Mouse (Mus musculus) testis, postnatal 14 days (tissue): ENCODE results near the gene Cd36.

Experiments used
- DNase-seq: peaks from one replicate; pipeline ENCODE4 v3.0.0; 2021; ENCODE audit warnings: low spot score

The Cd36 gene

DNA sequence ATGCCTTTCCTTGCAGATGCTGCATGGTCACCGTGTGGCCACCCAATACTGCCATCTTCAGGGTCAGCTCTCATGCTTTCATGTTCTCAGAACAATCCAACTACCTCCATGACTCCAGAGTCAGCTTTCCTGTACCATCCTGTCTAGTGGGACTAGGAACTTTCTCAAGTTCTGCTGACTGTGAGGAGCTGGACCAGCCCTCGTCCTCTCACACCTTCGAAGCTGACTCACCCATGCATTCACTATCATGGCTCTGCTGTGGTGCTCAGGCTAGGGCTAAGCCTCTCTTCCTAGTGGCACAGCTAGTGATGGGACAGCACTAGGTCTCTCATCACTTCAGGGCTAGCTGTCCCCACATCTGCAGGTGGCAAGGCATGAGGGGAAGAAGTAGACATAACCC, 30.7 kb downstream of the Cd36 start:
- DNase-seq = no peak

DNA sequence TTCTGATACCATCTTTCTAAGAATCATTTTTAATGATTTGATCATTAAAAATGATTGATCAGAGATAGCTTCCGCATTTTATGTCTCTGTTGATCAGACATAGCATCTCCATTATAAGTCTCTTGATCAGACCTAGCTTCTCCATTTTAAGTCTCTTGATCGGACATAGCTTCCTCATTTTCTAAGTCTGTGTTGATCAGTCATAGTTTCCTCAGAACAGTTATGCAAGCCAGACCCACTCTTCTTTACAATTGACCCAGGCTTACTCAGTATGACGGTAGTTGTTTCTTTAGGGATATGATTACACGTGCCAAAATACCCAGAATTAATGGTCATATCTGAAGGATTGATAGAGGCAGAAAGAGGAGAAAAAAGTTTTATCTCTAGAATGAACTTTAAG, 31.3 kb downstream of the Cd36 start:
- no peak for DNase-seq

DNA sequence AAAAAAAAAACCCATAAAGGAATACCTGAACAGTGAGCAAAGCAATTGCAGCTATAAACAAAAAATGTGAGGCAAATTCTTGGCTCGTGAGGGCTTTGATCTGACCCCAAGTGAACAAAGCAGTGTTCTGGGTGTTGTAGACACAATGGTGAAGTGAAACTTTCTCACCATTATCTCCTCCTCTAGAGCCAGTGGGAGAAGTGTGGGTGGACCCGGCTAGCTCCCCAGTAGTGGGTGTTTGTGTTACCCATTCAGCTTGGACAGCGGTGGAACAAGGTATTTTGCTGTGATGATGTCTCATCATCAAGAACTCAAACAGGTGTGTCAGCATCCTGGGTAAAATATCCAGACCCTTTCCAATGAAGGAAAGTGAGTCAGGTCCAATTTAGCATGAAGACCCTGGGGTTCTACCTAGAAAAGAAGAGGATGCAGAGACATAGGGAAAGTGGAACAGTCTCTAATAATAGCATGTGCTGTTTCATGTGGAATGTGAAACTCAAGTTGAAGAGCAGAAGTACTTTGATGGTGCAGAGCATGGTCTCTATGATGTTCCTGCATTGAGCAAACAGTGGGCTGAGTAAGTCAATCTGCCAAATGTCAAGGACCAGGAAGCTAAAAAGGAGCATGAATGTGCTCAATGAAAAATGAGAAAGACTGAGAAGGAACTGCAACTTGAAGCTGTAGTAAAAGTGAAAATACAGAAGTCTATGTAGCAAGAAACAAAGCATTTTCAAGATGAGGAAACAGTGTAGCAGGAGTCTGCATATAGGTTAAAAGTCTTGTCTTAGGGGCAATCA, 34.3 kb downstream of the Cd36 start:
- no peak for DNase-seq

DNA sequence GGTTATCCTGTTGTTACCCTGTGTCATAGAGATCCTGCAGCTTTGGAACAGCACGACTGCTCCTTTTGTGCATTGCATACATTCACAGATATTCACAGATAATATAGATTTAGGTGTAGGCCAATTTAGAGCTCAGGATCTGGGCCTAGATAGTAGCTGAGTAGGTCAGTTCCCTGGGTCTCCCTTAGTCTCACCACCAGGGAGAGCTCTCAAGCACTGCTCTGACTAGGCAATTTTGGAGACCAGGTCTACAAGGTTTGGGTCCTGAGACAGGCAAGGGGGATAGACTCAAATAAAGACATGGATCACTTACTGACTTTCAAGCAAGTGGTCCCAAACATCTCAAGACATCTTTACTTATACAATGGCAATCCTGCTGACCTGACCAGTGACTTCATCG, 38.0 kb downstream of the Cd36 start:
- DNase-seq = no peak

DNA sequence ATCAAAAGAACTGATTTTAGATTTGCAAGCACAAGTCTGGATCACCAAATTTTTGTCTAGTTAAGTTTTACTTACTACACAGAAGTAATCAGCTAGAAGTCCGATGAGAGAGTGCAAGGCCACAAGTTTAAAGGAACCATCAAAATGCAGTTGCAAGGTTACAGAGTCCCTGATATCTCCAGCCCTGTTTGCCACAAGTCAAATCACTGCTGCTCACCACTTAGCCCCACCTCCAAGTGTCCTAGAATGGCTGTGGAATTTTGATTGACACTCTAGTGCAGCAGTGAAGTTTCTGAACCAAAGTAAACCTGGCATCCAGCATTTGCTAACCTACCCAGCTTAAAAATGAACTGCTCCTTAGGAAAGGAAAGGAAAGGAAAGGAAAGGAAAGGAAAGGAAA, 39.0 kb downstream of the Cd36 start:
- no peak for DNase-seq

DNA sequence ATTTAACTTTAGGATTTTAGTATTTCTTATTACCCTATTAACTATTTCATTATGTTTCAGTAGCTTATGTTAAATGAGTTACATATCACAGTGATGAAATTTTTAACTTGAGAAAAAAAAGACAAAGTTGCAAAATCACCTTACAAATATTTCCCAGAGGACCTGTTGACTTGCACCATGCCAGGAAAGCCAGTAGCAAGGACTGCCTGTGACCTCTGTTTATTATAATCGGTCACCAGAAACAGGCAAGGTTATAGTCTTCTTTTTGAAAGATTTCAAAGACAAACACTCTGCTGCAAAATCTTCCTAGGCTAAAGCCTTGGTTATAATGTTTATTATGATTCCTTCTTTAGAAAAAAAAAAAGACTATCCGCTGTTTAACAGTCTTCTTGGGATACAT, 39.9 kb downstream of the Cd36 start:
- DNase-seq = no peak

DNA sequence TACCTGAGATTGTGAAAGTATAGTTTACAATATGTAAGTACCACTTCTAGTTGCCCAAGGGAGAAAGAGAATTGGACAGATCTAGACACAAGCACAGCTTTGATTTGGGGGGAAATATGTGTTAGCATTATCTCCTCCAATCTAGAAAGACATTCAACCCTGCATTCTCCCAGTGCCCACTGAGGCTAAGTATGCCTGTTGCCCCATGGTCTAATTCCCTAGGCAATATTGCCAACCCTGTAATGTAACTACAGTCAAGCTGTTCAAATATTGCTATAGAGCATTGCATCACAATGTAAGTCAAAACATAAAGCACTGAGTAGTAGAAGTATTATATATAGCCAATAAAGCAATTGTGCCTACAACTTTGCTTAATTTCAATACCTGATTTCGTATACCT, 40.3 kb downstream of the Cd36 start:
- DNase-seq = no peak

DNA sequence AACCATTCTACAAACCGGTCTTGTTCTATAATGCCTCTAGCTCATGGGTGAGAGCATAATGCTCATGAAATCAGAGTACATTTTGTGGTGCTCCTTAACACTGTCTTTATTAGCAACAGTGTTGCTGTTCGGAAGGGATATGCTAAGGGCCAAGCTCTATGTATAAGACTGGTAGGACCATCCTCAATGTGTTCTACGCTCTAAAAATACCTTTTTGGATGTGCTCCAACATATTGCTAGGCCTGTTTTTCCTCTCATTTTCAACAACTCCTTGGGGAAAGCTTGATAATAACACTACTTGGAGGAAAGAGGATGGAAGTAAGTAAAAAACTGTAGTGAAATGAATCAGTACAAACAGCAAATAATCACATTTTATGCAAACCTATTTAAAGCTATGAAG, 44.7 kb downstream of the Cd36 start:
- no peak for DNase-seq

DNA sequence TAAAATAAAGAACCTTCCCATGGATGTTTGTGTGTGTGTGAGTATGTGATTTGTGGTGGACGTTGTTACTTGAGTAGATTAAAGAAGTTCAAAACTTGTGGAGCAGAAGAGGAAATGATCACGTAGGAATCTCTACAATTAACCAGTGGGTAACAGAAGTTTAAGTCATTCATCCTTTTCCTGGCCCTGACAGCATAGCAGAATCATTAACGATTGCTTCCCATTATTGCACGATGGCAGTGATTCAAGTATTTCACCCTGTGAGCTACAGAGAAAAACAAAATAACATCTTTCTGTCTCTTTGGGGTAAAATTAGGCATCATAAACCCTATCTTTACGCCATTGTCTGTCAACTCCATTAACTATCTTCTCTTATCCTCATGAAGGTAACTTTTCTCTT, 45.3 kb downstream of the Cd36 start:
- no peak for DNase-seq

DNA sequence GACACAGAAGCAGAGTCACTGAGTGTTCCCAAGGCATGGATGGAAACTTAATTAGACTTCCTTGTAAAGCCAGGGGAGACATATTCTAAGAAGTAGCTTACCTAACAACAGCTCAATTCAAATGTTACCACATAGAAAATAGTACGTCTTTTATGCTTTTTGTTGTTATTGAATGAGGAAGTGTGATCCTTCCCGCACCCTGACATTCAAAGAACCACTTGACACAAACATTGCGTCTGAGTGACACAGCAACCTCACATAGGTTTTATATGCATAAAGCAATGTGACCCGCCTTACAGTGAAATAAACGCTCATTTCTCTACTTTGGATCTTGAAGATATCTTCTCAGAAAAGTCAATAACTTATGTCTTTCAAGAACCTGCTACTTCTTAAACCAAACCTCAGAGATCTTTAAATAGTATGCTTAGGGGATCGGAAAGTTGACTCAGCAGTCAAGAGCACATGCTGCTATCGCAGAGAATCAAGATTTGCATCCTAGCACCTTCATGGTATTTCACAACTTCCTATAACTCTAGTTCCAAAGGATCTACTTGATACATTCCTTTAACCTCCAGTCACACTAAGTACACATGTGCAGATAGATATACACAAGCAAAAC, 46.4 kb downstream of the Cd36 start:
- no peak for DNase-seq

DNA sequence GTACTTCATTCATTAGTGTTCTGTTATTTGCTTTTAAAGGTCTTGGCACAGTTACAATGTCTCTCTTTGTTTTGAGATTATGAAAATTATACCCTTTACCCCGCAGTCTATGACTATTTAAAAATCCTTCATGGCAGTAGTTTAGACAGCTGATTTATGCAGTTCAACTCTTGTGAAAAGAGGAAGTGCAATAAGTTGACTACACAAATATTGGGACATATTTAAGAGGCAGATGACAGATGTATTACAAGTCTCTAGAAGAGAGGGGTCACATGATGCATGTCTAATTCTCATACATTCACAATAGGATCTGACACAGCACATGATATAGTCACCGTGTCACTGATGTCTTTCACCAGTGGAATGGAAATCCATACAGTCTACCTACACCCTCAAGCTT, 49.1 kb downstream of the Cd36 start:
- DNase-seq = no peak

DNA sequence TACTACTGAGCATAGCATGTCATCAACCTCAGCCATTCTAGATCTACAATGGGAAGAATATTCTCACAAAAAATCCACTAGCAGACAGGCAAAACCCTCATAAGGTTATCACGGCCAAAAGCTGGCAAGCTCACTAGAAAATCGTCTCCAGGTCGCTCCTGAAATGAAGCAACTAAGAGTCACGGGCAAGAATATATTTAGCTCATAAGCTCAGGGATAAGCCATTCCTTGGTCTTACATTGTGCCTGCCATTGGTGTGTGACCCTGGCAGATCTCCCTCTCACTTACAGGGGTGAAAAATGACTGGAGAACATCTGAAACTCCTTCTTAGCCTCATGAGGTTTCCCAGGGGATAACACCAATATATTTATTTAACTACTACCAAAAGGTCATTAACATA, 52.2 kb downstream of the Cd36 start:
- DNase-seq = no peak

DNA sequence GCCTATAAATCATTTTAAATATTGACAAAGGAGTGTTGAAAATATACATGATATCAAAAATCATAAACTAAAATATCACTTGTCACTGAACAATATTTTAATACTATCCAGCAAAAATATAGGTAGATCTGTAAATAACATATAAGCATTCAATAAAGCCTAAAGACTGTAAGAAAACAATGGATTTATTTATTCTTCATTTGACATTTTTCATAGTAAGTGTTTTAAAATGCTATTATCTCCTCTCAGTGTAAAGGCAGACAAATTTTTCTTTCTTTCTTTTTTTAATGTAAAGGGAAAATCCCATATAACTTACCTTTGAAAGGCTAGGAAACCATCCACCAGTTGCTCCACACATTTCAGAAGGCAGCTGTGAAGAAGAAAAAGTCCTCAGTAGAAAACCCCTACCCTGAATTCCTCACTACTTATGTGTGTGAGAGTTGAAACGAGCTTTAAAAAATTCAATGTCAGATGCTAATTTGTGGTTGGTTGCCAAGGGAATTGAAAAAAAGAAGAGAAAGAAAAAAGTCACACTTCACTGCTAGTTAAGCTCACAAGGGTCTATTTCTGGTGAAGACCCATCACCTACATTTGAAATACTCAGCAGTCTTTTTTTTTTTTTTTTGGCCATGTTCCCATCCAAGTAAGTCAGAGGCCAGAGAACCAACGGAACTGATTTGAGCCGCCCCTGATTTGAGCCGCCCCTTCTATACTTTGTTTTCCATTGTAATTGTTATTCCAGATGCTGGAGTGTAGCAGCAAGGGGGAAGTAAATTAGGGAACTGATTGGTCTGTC, 53.1 kb downstream of the Cd36 start:
- DNase-seq = no peak

DNA sequence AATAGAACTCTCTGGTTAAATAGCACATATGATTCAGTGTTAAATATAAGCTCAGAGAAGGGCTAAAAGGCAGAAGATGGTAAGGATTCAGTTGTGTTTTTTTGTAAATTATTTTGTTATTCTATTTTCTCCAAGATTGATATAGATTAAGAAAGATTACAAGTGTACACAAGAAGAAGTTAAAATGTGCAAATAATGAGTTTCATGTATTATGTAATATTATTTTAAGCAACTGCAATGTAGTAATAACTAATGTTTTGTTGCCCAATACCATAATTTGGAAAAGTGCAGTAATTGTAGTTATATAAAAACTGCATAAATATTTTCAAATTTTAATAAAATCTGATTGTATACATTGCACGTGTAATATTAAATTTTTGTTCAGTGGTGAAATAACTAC, 54.8 kb downstream of the Cd36 start:
- no peak for DNase-seq

DNA sequence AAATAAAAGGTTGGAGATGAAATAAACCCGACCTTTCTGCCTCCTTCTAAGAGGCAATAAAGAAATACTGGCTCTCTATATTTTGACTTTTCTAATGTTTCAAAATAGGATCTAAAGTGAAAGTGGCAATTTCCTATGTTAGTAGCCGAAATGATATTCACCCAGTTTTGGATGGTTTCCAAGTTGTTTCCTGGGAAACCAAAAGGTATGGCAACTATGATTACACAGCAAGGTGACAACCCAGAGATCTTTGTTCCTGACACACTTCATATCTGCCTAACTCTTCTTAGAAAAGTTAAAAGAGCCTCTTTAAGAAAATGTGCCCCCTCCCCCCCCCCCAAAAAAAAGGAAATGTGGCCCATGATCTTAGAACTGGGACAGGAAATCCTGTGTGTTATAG, 58.1 kb downstream of the Cd36 start:
- DNase-seq = no peak

DNA sequence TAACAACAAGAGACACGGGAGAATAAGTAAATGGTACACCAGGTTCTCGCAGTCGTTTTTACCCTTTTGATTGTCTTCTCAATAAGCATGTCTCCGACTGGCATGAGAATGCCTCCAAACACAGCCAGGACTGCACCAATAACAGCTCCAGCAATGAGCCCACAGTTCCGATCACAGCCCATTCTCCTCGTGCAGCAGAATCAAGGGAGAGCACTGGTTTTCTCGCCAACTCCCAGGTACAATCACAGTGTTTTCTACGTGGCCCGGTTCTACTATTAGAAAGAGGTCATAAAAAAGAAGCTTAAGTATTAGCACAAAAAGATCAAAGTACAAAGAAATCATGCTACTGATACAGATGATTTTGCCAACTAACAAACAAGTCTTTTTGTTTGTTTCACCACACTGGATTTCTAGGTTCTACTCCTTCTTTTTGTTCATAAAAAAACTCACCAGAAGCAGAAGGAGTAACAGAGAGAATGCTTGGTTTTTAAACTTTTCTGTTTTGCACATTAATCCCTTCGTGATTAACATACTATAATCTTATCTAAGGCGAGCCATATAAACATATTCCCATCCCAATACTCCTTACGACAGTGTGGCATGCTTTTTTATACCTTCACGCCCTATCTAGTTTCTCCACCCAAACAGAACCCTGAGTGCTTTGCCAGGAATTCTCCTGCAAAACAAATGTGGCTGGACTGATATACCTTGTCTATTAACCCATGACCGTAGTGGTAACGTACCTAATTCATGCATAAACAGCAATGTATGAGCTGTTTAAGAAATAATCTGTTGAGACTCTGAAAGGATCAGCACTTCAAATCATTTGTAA, 59.7 kb downstream of the Cd36 start:
- no peak for DNase-seq

DNA sequence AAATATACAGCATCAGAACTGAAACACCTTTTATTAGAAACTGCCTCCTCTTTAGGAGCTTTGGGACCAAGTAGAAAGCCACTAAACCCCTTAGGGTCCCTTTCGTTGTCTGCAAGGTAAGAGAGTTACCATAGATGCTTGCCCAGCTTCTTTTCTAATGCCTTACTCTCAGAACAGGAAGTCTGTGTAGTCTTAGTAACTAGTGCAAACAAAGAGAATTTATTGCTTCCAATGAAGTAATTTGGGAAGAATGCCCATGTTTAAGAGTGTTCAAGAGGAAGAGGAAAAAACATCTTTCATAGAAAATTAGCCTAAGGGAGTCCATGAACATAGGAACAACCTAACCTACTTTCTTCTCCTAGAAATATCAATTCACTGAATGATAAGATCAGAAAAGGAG, 67.2 kb downstream of the Cd36 start:
- no peak for DNase-seq

DNA sequence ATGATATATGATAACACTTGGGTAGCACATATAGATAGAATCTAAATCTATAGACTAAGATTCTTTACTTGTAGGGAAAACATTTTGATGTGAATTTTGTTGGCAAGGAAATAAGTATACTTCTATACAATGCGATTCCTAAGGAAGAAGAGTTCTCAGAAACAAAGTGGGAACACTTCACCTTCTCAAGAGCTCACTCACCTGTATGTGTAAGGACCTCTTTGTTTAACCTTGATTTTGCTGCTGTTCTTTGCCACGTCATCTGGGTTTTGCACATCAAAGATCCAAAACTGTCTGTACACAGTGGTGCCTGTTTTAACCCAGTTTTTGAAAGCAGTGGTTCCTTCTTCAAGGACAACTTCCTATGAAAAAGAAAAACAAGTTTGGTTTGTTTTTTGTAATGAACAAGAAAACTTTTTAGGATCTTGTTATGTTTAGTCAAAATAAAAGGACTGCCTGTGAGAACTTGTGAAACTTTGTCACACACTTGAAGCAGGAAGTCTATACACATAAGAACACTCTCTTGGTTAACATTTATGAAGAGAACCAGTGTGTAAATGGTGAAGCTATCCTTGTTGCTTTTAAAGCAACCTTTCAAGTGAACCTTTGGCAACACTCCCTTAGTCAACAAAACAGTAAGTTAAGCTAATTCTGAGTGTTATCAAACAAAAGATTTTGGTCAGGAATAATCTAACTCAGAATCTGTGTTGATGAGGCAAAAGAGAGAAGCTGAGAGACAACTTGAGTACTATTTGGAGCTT, 68.2 kb downstream of the Cd36 start:
- no peak for DNase-seq

DNA sequence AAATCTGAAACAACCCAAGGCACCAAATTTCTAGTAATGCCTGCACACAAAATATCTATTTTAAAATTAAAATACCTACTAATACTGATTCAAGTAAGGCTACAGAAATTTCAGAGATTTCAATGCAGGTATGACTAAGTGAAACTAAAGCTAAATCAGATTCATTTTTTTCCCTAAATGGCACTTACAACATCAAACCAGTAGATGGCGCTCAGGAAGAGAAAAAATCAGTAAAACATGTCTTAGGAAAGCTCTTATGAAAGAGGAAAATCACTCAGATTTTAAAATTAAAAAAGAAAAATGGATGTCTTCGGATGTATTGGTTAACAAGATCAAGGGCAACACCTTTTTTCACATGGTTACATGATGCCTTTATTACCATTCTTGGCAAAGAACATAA, 72.4 kb downstream of the Cd36 start:
- no peak for DNase-seq

DNA sequence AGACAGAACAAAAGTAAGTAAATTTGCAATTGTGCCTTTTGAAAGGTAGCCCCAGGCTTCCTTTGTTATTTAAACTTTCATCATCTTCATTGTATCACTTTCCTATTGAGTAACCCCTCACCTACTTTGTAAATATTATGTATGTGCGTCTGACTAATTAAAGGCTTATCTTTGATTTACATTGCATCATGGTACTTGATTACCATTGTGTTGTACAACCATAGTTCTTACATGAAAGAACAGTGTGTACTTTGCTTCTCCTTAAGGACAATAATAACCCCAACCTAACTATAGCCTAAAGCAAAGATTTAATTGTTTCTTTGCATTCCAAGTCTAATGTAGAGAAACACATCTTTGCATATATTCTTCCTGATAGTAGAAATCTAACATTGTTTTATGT, 78.3 kb downstream of the Cd36 start:
- no peak for DNase-seq

DNA sequence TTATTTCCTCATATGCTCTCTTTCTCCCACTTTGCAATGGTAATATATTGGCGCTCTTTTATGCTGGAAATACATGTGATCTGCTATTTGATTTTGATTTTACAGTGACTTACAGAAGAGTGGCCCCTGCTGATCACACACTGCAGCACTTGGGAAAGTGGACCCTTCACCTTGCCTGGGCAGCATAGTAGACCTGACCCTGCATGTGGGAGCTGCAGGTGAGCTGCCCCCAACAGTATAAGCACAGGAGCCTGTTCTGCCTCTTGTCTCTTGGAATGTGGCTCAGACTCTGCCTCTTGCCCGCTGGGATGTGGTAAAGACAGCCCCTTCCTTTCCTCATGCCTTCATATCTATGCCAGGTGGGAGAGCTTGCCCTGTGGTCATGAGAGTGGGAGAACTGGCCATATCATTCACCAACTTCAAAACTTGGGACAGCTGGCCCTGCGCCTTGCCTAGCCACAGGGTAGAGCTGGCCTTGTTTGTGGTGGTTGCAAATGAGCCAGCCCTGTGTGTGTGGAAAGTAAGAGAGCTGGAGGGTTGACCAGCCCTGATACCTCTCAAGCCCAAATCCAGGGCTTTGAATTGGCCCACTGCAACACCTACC, 81.7 kb downstream of the Cd36 start:
- no peak for DNase-seq
